Mouse (Mus musculus) cerebellum, adult (tissue): ENCODE results near the gene B230118H07Rik.
"Not testable (repeated sequence)": the region's sequence is repeated elsewhere in the genome, so short reads cannot be mapped to it uniquely, and the experiment has no call there.

ENCODE experiments used
- ATAC-seq: cut with Nextera tagmentation; 2 replicates; pipeline ENCODE4 v1.9.2; 2017; ENCODE audit warnings: mild to moderate bottlenecking, moderate library complexity, mixed read lengths; ENCODE audit not compliant: insufficient number of reproducible peaks, low FRiP score, low TSS enrichment

Gene B230118H07Rik

DNA sequence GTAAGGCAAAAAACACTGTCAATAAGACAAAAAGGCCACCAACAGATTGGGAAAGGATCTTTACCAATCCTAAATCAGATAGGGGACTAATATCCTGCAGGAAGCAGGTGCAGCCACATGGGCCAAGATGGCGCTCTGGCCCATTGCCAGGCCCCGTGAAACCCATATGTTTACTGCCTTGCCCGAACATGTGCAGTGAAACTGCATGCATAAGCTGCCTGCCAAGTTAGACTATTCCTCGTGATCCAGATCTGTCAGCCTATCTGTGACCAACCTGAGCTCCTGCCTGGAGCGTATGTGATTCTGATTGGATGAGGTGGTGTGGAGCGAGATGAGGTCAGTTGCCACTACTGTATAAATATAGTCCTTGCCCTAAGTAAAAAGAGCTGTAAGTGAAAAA, 112.4 kb downstream of the B230118H07Rik start:
- ATAC-seq: not testable (repeated sequence)

DNA sequence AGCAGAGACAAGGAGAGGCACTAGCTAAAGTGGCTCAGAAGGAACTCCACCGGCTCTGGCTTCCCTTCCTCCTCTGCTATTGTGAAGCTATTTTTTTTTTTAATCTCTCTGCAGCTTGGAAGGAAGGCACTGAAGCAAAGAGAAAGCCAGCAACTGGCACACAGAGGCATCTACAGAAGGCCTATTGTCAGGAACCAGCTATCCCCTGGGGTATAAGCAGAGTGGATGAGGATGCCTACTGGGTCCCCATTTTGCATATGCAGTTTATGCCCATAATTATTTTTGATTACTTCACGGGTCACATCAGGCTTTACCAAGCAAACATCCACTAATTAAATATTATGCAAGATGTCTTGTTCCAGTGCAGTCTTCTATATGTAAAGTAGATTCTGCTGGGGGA, 115.6 kb downstream of the B230118H07Rik start:
- no peak; the same call in 1 of the 2 replicates for ATAC-seq

DNA sequence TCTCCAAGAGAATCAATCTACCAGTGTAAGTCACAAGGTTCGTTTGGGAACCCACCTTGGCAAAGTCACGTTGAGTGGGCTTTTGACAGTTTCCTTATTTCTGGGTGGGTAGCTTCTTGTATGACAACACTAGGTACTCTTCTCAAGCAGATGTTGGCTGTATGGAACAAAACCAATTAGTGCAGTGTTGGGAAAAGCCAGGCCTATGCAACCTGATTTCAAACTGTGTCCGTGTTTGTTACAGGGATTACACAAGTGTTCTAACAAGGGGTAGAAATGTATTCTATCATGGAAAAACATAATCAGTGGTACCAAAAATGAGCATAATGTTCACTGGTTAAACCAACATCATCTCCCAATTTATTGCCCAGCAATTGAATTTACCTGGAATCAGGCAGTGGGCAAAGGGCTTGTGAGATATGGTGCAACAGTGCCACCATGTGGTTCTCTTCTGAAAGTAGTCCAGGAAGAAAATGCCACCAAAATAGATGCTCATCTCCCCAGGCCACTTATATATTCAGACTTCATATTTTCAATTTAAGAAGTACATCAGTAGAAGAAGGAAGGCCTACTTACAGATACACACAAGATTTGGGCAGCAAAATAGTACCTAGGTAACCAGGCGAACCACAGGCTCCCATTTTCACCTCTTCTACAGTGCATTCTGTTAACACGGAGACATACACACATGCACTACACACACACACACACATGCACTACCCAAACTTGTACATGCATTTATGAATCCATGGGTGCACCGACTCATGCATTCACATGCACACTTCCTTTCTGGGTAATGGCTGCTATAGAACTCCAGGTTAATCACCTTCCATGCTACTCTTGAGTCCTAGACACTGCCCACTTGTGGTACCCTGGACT, 123.6 kb downstream of the B230118H07Rik start:
- peak; percentile 68 for ATAC-seq

DNA sequence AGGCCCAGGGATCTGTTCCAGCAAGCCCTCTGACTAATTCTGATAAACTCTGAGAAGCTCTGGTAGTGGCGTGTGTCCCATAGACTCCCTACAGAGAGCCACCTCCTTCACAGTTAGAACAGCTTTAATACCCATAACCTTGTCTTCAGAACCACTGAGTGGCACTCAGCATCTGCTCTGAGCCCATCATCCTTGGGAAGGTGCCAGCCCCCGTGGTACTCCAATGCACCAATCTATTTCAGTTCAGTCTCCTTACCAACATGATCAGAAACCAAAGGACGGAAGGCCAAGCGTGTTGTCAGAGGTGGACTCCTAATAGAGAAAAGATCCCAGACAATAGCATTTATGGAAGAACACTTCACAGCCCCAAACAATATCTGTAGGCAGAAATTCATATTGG, 124.2 kb downstream of the B230118H07Rik start:
- no peak for ATAC-seq

DNA sequence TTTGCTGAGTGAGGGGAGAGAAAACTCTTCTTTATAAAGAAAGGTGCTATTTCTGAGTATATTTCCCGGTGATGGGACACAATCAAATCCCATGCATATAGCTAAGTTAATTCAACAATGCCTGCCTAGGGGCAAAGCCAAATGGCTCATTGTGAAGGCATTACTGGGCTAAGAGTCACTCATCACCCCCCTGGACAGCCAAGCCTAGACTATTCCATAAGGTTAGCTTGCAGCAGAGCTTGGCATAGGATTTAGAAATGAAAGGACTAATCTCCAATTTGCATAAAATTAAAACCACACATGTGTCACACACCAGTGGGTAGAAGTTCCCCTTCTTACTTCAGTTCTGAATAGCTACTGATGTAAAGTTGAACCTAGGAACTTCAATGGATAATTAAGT, 128.8 kb downstream of the B230118H07Rik start:
- ATAC-seq: no peak

DNA sequence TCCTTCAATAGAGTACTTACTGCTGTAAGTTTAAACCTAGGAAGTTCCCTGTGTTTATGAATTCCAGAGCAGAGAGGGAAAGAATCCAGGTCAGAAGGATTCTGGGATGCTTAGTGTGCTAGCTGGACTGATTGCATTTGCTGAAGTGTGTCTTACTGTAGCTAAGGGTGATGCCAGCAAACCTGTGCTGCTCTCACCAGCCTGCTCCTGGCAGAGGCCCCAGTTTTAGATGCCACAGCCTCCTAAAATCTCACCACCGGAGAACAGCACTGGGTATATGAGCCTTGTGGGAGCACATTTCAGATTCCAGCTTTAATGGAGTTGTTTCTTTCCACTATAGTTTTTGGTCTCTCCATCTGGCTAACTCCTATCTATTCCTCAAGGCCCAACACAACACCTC, 129.4 kb downstream of the B230118H07Rik start:
- ATAC-seq: peak; percentile 87
